Mouse (Mus musculus) liver, embryonic 12.5 days (tissue): ENCODE measurements around the gene Nrxn2. TPM values are rescaled to one million over a fixed set of nuclear protein-coding genes. Genes with fewer than 3 reads are reported as not detected.

Experiments
- ATAC-seq: fragments of 200-750 bp; cut with Nextera tagmentation; 2 replicates; pipeline ENCODE4 v1.8.0; 2017; ENCODE audit warnings: moderate number of reproducible peaks, mild to moderate bottlenecking, moderate library complexity
- H3K27ac ChIP-seq: fragments of 300-500 bp; sonication (generic); 2 replicates; pipeline ENCODE4 v1.5.1; 2016; ENCODE audit warnings: mild to moderate bottlenecking
- H3K27me3 ChIP-seq: fragments of 300-500 bp; sonication (generic); replicated peaks from 2 replicates; pipeline ENCODE4 v1.6.1; 2016; ENCODE audit warnings: mild to moderate bottlenecking, moderate library complexity
- H3K36me3 ChIP-seq: fragments of 300-500 bp; sonication (generic); 2 replicates; pipeline ENCODE4 v1.6.1; 2016; ENCODE audit warnings: mild to moderate bottlenecking, moderate library complexity
- H3K4me1 ChIP-seq: fragments of 300-500 bp; sonication (generic); 2 replicates; pipeline ENCODE4 v1.6.1; 2016
- H3K4me2 ChIP-seq: fragments of 300-500 bp; sonication (generic); 2 replicates; pipeline ENCODE4 v1.6.1; 2016; ENCODE audit warnings: mild to moderate bottlenecking, moderate library complexity
- H3K4me3 ChIP-seq: fragments of 300-500 bp; sonication (generic); 2 replicates; pipeline ENCODE4 v1.5.1; 2016; ENCODE audit warnings: mild to moderate bottlenecking, moderate library complexity
- H3K9ac ChIP-seq: fragments of 300-500 bp; sonication (generic); 2 replicates; pipeline ENCODE4 v1.6.1; 2016; ENCODE audit warnings: mild to moderate bottlenecking, moderate library complexity
- H3K9me3 ChIP-seq: fragments of 300-500 bp; sonication (generic); replicated peaks from 2 replicates; pipeline ENCODE4 v1.6.1; 2016; ENCODE audit warnings: mild to moderate bottlenecking, moderate library complexity
- WGBS: fragments of 180-500 bp; shearing (Covaris S2); methylation state at CpG from one replicate; pipeline ENCODE4 v1.1.7; 2016; ENCODE audit not compliant: insufficient replicate concordance; 5-methylcytosine and 5-hydroxymethylcytosine counted together
- polyA plus RNA-seq: library from polyadenylated mRNA; unstranded; fragments of >200 nt; fragmentation: Nextera tagmentation; extraction: Ambion mirVana; gene quantifications from 2 replicates; pipeline ENCODE4 v1.2.1, GENCODE M21; 2016

Gene Nrxn2
- polyA plus RNA-seq, 1 experiment from 2014 or later, result 0.83 TPM

DNA sequence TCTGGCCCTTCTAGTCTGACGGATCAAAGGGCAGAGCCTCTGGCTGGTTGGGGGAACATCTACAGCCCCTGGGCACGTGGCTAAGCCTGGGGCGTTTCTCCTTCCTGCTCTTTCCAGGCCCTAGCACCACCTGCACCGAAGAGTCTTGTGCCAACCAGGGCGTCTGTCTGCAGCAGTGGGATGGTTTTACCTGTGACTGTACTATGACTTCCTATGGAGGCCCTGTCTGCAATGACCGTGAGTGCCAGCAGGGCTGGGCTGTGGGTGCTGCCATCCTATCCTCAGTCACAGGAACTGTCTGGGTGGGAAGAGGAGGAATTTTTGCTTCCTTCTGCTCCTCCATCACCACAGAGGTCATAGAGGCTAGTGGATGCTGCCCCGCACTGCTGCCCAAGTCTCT lies 74.7 kb downstream of the Nrxn2 start:
- H3K4me1 ChIP-seq, result 0 out of 2 replicates have a peak, but pooled peaks cover 8% of the 10 kb centered on the region
- WGBS, result 61% methylated on average over 7 of the region's 7 CpGs
- ATAC-seq, result no peak
- H3K27ac ChIP-seq, result no peak overlapping the region
- peaks cover 94% of the 10 kb centered on the region for H3K27me3 ChIP-seq
- no peak overlapping the region for H3K4me3 ChIP-seq
- no peaks in the 10 kb centered on the region for H3K9me3 ChIP-seq
- no peak overlapping the region for H3K9ac ChIP-seq
- no peaks in the 10 kb centered on the region for H3K36me3 ChIP-seq
- no peak overlapping the region for H3K4me2 ChIP-seq

DNA sequence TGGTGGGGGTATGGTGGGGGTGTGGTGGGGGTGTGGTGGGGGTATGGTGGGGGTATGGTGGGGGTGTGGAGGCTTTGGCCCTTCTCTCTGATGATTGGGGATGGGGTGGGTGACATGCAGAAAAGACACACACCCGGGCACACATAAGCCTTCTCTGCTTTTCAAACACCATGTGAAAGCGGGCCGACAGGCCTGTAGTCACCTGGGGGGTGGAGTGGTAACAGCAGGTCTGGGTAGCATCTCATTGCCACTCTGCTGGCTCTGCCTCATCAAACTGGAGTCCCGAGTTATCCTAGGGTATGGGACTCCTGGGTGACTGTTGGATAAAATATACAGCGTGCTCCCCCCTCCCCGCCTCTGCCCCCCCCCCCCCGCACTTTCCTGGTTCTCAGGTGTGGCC lies 75.5 kb downstream of the Nrxn2 start:
- H3K4me3 ChIP-seq, result no peak overlapping the region
- H3K36me3 ChIP-seq, result no peaks in the 10 kb centered on the region
- 36% methylated on average over 4 of the region's 7 CpGs for WGBS
- H3K9me3 ChIP-seq, result no peaks in the 10 kb centered on the region
- H3K9ac ChIP-seq, result no peak overlapping the region
- H3K27me3 ChIP-seq, result peaks cover 97% of the 10 kb centered on the region
- H3K27ac ChIP-seq, result no peak overlapping the region
- ATAC-seq, result no peak
- H3K4me1 ChIP-seq, result 0 out of 2 replicates have a peak, but pooled peaks cover 8% of the 10 kb centered on the region
- H3K4me2 ChIP-seq, result no peak overlapping the region

DNA sequence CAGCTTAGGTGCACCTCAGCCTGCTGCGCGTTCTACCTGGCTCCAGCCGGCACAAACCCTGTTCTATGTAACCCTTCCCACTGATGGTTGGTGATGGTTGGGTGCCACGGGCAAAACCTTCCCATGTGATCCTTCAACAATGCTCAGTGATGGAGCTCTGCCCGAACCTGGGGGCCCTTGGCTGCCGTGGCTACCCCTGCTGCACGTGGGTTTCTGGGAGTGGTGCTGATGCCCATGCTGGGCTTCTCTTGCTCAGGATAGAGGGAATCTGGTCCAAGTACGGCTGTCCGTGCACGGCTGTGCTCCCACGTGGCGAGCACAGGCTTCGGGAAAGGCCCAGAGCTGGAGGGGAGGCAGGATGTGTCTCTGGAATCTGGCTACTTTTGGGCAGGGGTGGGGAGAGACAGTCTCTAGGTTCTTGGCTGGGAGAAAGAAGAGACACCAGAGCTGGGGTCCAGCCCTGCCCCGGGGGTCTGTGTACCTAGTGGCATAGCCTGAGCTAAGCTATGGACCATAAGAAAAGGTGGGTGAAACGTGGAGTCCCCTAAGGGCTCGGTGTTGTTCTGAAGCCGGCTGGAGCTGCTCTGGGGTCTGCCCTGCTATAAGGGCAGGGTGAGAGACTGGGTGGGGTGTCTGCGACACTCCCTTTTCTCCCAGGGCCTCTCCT lies 76.1 kb downstream of the Nrxn2 start:
- ATAC-seq, result no peak
- H3K36me3 ChIP-seq, result no peaks in the 10 kb centered on the region
- H3K4me1 ChIP-seq, result 0 out of 2 replicates have a peak, but pooled peaks cover 8% of the 10 kb centered on the region
- no peak overlapping the region for H3K27ac ChIP-seq
- peaks cover 100% of the 10 kb centered on the region for H3K27me3 ChIP-seq
- no peak overlapping the region for H3K4me2 ChIP-seq
- H3K4me3 ChIP-seq, result no peak overlapping the region
- H3K9me3 ChIP-seq, result no peaks in the 10 kb centered on the region
- WGBS, result 43% methylated on average over 18 of the region's 18 CpGs
- no peak overlapping the region for H3K9ac ChIP-seq

DNA sequence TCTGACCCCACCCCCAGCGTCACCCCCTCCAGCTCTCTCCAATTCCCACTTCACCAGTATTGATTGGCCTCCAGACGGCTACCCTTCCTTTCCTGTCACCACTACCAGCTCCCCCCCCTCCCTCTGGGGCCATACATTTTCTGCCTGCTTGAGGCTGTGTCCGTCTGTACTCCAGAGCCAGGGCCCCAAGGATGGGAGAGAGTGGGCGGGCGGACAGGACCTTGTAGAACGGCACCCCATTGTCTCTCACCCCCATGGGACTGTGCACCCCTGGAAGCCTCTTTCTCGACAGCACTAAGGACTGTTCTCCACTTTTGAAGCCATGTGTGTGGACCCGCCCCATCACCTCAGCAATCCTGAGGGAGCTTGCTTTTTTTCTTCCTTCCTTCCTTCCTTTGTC lies 77.2 kb downstream of the Nrxn2 start:
- Histone ChIP-seq H3K9ac (no peak overlapping the region), H3K4me1 (0 out of 2 replicates have a peak, but pooled peaks cover 8% of the 10 kb centered on the region), H3K27me3 (peaks cover 100% of the 10 kb centered on the region), H3K4me2 (no peak overlapping the region), H3K36me3 (no peaks in the 10 kb centered on the region), H3K9me3 (no peaks in the 10 kb centered on the region), H3K27ac (no peak overlapping the region), H3K4me3 (no peak overlapping the region)
- ATAC-seq, result no peak
- WGBS, result 22% methylated on average over 8 of the region's 8 CpGs

DNA sequence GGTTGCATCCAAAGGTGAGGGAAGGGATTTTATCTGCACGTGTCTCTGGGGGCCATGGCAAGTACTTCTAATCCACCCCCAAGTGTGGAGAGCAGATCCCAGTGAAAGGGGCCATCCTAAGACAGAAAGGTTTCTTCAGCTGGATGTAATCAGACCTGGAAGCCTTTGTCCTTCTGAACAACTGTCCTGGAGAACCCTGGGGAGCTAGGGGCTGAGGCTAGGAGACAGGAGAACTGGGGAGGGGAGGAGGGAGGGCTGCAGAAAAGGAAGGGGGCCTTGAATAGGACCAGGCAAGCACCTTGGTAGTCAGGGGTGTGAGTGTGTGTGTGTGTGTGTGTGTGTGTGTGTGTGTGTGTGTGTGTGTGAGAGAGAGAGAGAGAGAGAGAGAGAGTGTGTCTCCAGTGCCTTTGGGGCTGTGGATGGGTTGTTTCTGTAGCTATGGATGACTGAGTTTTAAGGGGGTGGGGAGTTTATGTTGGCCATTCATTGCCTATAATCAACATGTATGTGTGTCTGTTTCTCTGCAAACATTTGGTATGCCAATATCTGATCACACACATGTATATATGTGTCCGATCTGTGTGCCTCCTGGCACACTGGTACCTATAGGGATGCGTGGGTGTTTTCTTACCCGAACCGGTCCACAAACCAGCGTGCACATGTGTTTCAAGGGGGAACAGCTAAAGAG lies 78.1 kb downstream of the Nrxn2 start:
- WGBS, result 12% methylated on average over 6 of the region's 6 CpGs
- H3K27ac ChIP-seq, result no peak overlapping the region
- no peaks in the 10 kb centered on the region for H3K9me3 ChIP-seq
- peak overlapping the region; percentile 46; the same call in 1 of the 2 replicates for H3K4me3 ChIP-seq
- 0 out of 2 replicates have a peak, but pooled peaks cover 8% of the 10 kb centered on the region for H3K4me1 ChIP-seq
- no peaks in the 10 kb centered on the region for H3K36me3 ChIP-seq
- no peak overlapping the region for H3K9ac ChIP-seq
- no peak for ATAC-seq
- peaks cover 100% of the 10 kb centered on the region for H3K27me3 ChIP-seq
- peak overlapping the region; percentile 58 for H3K4me2 ChIP-seq

DNA sequence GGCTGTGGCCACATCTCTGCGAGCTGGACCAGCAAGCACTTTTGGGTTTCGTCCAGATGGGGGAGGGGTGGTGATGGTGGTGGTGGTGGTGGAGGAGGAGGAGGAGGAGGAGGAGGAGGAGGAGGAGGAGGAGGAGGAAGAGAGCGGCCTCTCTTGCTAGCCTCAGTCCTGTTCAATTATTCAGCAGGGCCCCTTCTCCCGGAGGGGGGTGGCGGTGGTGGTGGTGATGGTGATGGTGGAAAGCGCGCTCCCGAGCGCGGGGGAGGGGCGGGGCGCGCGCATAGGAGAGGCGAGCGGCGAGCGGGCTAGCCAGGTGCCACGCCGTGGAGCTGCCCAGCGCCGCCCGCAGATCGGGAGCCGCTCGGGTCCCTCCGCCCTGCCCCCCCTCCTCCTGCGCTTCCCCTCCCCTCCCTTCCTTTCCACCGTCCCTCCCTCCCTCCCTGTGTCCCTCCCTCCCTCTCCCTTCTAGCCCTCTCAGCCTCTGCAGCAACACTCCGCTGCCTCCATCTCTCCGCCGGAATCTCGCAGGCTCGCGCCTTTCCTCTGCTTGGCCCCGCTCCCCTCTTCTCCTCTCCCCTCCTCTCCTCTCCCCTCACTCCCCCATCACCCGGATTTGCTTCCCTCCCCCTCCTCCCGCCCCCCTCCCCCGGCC lies 78.7 kb downstream of the Nrxn2 start:
- peaks cover 13% of the 10 kb centered on the region; the same call in 1 of the 2 replicates for H3K4me1 ChIP-seq
- no peak for ATAC-seq
- peak overlapping the region; percentile 58 for H3K4me2 ChIP-seq
- H3K4me3 ChIP-seq, result peak overlapping the region; percentile 46
- no peak overlapping the region for H3K9ac ChIP-seq
- peaks cover 100% of the 10 kb centered on the region for H3K27me3 ChIP-seq
- no peaks in the 10 kb centered on the region for H3K36me3 ChIP-seq
- H3K27ac ChIP-seq, result no peak overlapping the region
- 9% methylated on average over 14 of the region's 39 CpGs for WGBS
- no peaks in the 10 kb centered on the region for H3K9me3 ChIP-seq

DNA sequence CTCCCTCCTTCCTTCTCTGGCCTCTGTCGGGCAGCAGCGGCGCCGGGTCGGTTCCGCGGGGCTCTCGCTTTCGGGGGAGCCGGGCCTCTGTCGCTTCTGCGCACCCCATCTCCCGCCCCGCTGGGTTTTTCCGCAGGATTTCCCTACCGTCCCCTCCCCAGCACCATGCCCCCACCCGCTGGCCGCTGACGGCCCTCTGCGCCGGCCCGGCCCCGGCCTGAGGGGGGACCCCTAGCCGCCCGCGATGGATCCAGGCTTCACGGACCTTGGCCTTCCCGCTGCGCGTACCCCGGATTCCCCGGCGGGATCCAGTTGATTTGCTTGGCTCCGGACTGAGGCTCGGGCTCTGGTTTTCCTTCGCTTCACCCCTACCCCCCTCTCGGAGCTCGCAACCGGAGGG lies 79.3 kb downstream of the Nrxn2 start:
- Histone ChIP-seq H3K9ac (0 out of 2 replicates have a peak overlapping the region, but pooled peaks have one; percentile 27), H3K4me2 (peak overlapping the region; percentile 58), H3K27me3 (peaks cover 100% of the 10 kb centered on the region), H3K4me3 (peak overlapping the region; percentile 46), H3K36me3 (no peaks in the 10 kb centered on the region), H3K4me1 (peaks cover 16% of the 10 kb centered on the region; the same call in 1 of the 2 replicates), H3K9me3 (no peaks in the 10 kb centered on the region), H3K27ac (no peak overlapping the region)
- 3% methylated on average over 39 of the region's 39 CpGs for WGBS
- no peak for ATAC-seq

DNA sequence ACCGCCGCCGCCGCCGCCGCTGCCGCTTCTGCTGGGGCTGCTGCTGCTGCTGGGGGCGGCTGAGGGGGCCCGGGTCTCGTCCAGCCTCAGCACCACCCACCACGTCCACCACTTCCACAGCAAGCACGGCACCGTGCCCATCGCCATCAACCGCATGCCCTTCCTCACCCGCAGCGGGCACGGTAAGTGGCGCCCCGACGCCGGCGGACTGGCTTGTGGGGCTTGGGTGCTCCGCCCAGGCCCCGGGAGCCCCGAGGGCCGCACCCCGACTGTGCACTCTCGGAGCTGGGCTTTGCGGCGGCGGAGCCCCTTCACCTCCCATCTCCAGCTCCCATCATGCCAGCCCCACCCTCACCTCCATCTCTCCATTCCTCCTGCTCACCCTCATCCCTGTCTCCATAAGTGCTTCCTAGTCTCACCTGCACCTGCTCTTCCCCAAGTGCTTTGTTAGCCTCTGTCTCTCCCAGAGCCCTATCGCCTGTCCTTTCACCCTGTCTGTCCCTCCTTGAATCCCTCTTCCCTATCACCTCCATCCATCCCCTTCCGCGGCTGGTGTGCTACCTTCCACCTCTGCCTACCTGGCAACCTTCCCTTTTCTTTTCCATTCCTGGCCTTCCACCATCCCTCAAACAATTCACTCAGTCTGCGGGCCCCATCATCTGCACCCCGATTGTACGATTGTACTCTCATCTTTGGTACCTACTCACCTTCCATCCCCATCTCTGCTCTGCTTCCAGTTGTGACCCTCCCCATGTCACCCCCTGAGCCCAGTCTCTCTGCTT lies 80.0 kb downstream of the Nrxn2 start:
- Histone ChIP-seq H3K27ac (no peak overlapping the region), H3K36me3 (no peaks in the 10 kb centered on the region), H3K9ac (no peak overlapping the region), H3K4me1 (peaks cover 16% of the 10 kb centered on the region; the same call in 1 of the 2 replicates), H3K9me3 (no peaks in the 10 kb centered on the region), H3K27me3 (peaks cover 100% of the 10 kb centered on the region), H3K4me3 (peak overlapping the region; percentile 46), H3K4me2 (peak overlapping the region; percentile 58)
- 5% methylated on average over 22 of the region's 38 CpGs for WGBS
- no peak for ATAC-seq

DNA sequence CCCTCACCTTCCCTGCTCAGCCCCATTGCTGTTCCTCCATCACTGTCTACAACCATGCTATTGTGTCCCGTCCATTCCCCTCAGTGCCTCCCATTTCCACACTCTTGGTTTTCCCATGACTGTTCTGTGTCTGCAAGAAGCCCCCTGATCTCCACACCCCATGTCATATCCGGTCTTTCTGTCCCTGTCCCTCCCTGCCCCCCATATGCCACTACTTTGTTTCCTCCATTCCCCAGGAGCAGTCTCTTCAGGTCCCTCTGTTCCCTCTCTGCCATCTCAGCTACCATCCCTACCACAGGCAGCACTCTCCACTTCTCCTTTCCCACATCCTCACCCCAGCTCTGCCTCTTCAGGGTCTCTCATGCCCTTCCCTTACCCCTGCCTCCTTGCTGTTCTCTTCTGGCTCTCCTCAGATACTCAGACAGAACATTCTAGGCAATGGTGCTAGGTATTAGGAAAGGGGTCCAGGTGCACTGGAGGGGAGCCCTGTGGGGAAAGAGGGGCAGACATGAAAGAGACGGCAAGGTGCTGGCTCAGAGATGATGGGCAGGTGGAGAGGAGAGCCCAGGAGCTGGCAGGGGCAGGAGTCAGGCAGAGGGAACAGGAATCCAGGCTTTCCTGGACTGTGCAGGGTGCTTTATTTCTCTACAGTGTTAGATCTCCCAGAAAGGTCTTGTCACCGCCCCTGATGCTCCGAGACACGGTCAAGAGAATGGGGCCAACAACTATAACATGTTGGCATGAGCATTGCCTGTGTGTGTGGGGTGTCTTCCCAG lies 81.5 kb downstream of the Nrxn2 start:
- 35% methylated on average over 6 of the region's 6 CpGs for WGBS

DNA sequence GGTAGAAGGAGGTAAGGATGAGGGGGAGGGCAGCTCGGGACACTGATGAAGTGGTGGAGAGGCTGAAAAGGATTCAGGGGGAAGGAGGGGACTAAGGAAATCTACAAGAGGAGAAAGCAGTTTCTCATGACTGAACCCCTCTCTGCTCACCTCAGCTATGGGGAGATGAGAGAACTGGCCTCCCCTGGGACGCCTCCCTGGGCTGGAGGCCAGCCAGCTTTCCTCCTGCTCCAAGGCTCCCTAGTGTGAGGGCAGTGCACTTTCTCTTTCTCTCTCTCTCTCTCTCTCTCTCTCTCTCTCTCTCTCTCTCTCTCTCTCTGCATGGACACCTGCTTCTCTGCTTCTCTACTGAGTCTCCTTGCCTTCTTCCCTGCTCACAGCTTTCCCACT lies 82.1 kb downstream of the Nrxn2 start:
- WGBS, result 20% methylated on average over 2 of the region's 2 CpGs
- Histone ChIP-seq H3K36me3 (no peaks in the 10 kb centered on the region), H3K4me3 (no peak overlapping the region), H3K27ac (no peak overlapping the region), H3K27me3 (peaks cover 100% of the 10 kb centered on the region), H3K9ac (no peak overlapping the region), H3K4me2 (no peak overlapping the region), H3K9me3 (no peaks in the 10 kb centered on the region), H3K4me1 (peaks cover 16% of the 10 kb centered on the region; the same call in 1 of the 2 replicates)
- no peak for ATAC-seq

More for the DNA sequence above, 81.5 kb downstream of the Nrxn2 start:
- no peaks in the 10 kb centered on the region for H3K36me3 ChIP-seq
- H3K9me3 ChIP-seq, result no peaks in the 10 kb centered on the region
- H3K27ac ChIP-seq, result no peak overlapping the region
- ATAC-seq, result no peak
- H3K4me1 ChIP-seq, result peaks cover 16% of the 10 kb centered on the region; the same call in 1 of the 2 replicates
- no peak overlapping the region for H3K4me3 ChIP-seq
- H3K27me3 ChIP-seq, result peaks cover 100% of the 10 kb centered on the region
- H3K9ac ChIP-seq, result no peak overlapping the region
- no peak overlapping the region for H3K4me2 ChIP-seq

DNA sequence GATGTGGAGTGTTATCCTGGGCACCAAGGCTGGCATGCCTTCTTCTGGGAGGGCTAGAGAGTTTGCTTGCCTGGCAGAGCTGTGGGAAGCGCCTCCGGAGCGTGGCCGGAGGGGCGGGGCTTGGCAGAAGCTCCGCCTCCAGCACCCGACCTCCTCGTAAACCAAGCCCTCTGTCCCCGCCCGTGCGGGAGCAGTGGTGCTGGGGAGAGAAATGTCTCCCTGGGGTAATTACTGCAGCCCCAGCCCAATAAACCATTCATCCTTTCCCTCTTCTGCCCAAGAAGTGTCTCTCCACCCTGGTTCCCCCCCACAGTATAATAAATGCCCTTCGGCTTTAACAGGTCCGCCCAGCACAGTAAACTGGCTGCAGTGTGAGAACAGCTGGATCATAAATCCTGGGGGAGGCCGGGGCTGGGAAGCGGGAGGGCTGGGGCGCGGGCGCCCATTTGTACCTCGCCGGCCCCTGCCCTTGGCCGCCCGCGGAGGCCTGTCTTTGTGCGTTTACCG lies 83.6 kb downstream of the Nrxn2 start:
- Histone ChIP-seq H3K4me2 (peak overlapping the region; percentile 63), H3K4me3 (peak overlapping the region; percentile 35), H3K4me1 (peaks cover 16% of the 10 kb centered on the region; the same call in 1 of the 2 replicates), H3K27me3 (peaks cover 100% of the 10 kb centered on the region), H3K27ac (no peak overlapping the region), H3K9me3 (no peaks in the 10 kb centered on the region), H3K36me3 (no peaks in the 10 kb centered on the region), H3K9ac (no peak overlapping the region)
- WGBS, result 2% methylated on average over 25 of the region's 25 CpGs
- no peak for ATAC-seq
